Mouse (Mus musculus) liver, adult 2 months (tissue): ENCODE data around the gene Olfr1396.

Source experiments
- CTCF ChIP-seq: fragments of 200-500 bp; IDR thresholded peaks from 2 replicates; pipeline ENCODE4 v1.5.1; 2011; ENCODE audit warnings: low read depth, low read length, control low read depth
- POLR2A ChIP-seq: fragments of 200-500 bp; IDR thresholded peaks from 2 replicates; pipeline ENCODE4 v1.6.1; 2011; ENCODE audit warnings: low read length, control low read depth; ENCODE audit not compliant: insufficient read depth; ENCODE audit errors: extremely low read depth

GRCm38 (mm10) chr11:49087830-49088616 is 26.7 kb downstream of the Olfr1396 start:
- TF ChIP-seq CTCF: no peak
- TF ChIP-seq POLR2A: no peak
